In genomic region chr17:52885210-52885609, GRCm38 (mm10) we compare ENCODE assay signal across 17 mouse cellular contexts.
"Had no signal": no experiment of that assay in that cellular context is flagged by ENCODE, and none has a peak within 500 bp of the region (broad histone marks: within the 10 kb centered on the region; RNA-seq: fewer than 3 reads in every experiment).

No protein-coding gene starts in this region.

- H3K36me3 ChIP-seq: limb, embryonic 15.5 days; liver, embryonic 13.5 days; midbrain, embryonic 10.5 days; neural tube, embryonic 13.5 days; stomach, embryonic 15.5 days had no signal

- H3K4me2 ChIP-seq: limb, embryonic 15.5 days; liver, embryonic 13.5 days; neural tube, embryonic 13.5 days; stomach, embryonic 15.5 days had no signal

- ATAC-seq: hindbrain, embryonic 16.5 days had no signal

- H3K4me1 ChIP-seq: limb, embryonic 15.5 days; liver, embryonic 13.5 days; midbrain, embryonic 10.5 days; neural tube, embryonic 13.5 days; stomach, embryonic 15.5 days had no signal

- H3K9ac ChIP-seq: limb, embryonic 15.5 days; liver, embryonic 13.5 days; neural tube, embryonic 13.5 days; stomach, embryonic 15.5 days had no signal

- H3K27ac ChIP-seq: left cerebral cortex, adult 2 months; limb, embryonic 15.5 days; liver, embryonic 13.5 days; midbrain, embryonic 10.5 days; neural tube, embryonic 13.5 days; stomach, embryonic 15.5 days had no signal

- H3K27me3 ChIP-seq: limb, embryonic 15.5 days; liver, embryonic 13.5 days; neural tube, embryonic 13.5 days; stomach, embryonic 15.5 days had no signal

- H3K4me3 ChIP-seq: left cerebral cortex, adult 2 months; limb, embryonic 15.5 days; liver, embryonic 13.5 days; midbrain, embryonic 10.5 days; neural tube, embryonic 13.5 days; stomach, embryonic 15.5 days had no signal

- DNase-seq: kidney, adult 11 months; kidney, adult 9 months; kidney, postnatal 10 days; kidney, postnatal 4 days; liver, embryonic 13.5 days; midbrain, embryonic 14.5 days; retina, postnatal 1 day; right cerebral cortex, postnatal 4 days; spleen, adult 18-20 months; thymus, adult 2 months; thymus, postnatal 36 days had no signal

- H3K9me3 ChIP-seq: limb, embryonic 15.5 days; liver, embryonic 13.5 days; midbrain, embryonic 10.5 days; neural tube, embryonic 13.5 days; stomach, embryonic 15.5 days had no signal
